Mouse (Mus musculus) G1E (cell line): Measurements from ENCODE around the gene Zfp775.

ENCODE experiments used
- CTCF ChIP-seq: IDR thresholded peaks from 2 replicates; pipeline ENCODE4 v1.5.1; 2012; ENCODE audit warnings: low read depth, low read length, inconsistent platforms, mixed read lengths
- TAL1 ChIP-seq: conservative IDR thresholded peaks from 2 replicates; pipeline ENCODE4 v1.6.1; 2012; ENCODE audit warnings: low read depth, low read length, inconsistent platforms, mixed read lengths

GRCm38 (mm10) chr6:48555104-48555890 is 46.6 kb upstream of the Zfp775 start:
- no peak for TF ChIP-seq TAL1
- TF ChIP-seq CTCF = no peak
